Mouse (Mus musculus) ovary, postnatal 10 days (tissue): ENCODE data around the gene Cldn34b3.
"Not testable (repeated sequence)": the region's sequence is repeated elsewhere in the genome, so short reads cannot be mapped to it uniquely, and the experiment has no call there.

Experiments
- DNase-seq: peaks from one replicate; pipeline ENCODE4 v3.0.0; 2022; ENCODE audit warnings: low spot score

Gene Cldn34b3

GRCm38 (mm10) chrX:76264004-76264403, at the start of gene Cldn34b3:
Gene Cldn34b3 (plus strand): TSS chrX:76264304.
- not testable (repeated sequence) for DNase-seq
